Mouse (Mus musculus): ENCODE data around the gene Klri1. TPM values are rescaled to one million over a fixed set of nuclear protein-coding genes. Genes with fewer than 3 reads are reported as not detected.

Gene Klri1
- not detected in 2 replicates for polyA plus RNA-seq (2014; fragmentation: Nextera tagmentation; extraction: Ambion mirVana)

GRCm38 (mm10) chr6:129717032-129717431 lies at the start of gene Klri1:
Gene Klri1 (minus strand): TSS chr6:129717132.
- H3K36me3 ChIP-seq (ENCODE audit: control insufficient read depth, insufficient read depth, low read length) = no peaks in the 10 kb centered on the region
- no peak within 1 kb of the TSS for H3K4me3 ChIP-seq (ENCODE audit: low read depth, low read length)
- H3K9me3 ChIP-seq (ENCODE audit: control insufficient read depth, low read depth, low read length) = no peaks in the 10 kb centered on the region
- H3K4me1 ChIP-seq (ENCODE audit: control insufficient read depth, insufficient read depth, low read length) = no peaks in the 10 kb centered on the region
- H3K4me2 ChIP-seq (replicated peaks; ENCODE audit: low read depth, low read length) = no peak within 1 kb of the TSS
- no peak within 1 kb of the TSS for H3K9ac ChIP-seq (replicated peaks; ENCODE audit: low read depth, low read length)
- H3K27ac ChIP-seq (ENCODE audit: low read length) = no peak within 1 kb of the TSS
- H3K27me3 ChIP-seq (ENCODE audit: control insufficient read depth, insufficient read depth, low read length) = no peaks in the 10 kb centered on the region
- no peak for ATAC-seq (ENCODE audit: insufficient number of reproducible peaks, insufficient read depth, low FRiP score, low read depth)
- 82% methylated on average over 4 of the region's 4 CpGs for WGBS

GRCm38 (mm10) chr6:129747654-129748032 lies 30.7 kb upstream of the Klri1 start:
- Histone ChIP-seq H3K4me1 (ENCODE audit: control insufficient read depth, insufficient read depth, low read length) (no peaks in the 10 kb centered on the region), H3K27me3 (ENCODE audit: control insufficient read depth, insufficient read depth, low read length) (no peaks in the 10 kb centered on the region), H3K4me2 (replicated peaks; ENCODE audit: low read depth, low read length) (no peak overlapping the region), H3K4me3 (ENCODE audit: low read depth, low read length) (no peak overlapping the region), H3K9me3 (ENCODE audit: control insufficient read depth, low read depth, low read length) (no peaks in the 10 kb centered on the region), H3K9ac (replicated peaks; ENCODE audit: low read depth, low read length) (no peak overlapping the region), H3K27ac (ENCODE audit: low read length) (no peak overlapping the region), H3K36me3 (ENCODE audit: control insufficient read depth, insufficient read depth, low read length) (no peaks in the 10 kb centered on the region)
- whole genome bisulfite sequencing = 75% methylated on average over 3 of the region's 3 CpGs
- ATAC-seq (ENCODE audit: insufficient number of reproducible peaks, insufficient read depth, low FRiP score, low read depth) = no peak

DNA sequence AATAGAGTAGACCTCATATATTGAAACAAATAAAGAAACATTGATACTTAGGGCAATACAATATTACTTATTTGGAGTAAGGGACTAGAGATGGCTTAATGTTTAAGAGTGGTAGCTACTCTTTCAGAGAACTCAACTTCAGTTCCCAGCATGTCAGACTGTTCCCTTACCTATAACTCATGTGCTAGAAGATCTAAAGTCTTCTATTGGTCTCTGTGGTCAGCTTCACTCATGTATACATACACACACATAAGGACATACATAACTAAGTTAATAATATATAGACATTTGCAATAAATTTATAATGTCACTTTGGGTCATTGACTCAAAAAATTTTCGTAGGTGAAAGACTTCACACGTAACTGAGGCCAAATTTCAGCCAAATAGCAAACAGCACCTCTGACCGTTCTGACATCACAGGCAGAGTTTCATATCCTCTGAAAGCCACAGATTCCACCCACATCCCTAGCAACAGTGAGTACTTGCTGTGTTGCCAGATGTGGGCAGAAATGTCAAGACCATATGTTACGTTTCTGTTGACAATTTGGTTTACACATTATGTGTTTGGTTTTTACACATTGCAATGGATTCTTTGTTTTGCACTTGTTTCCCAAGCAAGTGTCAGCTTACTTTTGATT lies 30.2 kb upstream of the Klri1 start:
- H3K27me3 ChIP-seq (ENCODE audit: control insufficient read depth, insufficient read depth, low read length) = no peaks in the 10 kb centered on the region
- no peaks in the 10 kb centered on the region for H3K4me1 ChIP-seq (ENCODE audit: control insufficient read depth, insufficient read depth, low read length)
- no peak for ATAC-seq (ENCODE audit: insufficient number of reproducible peaks, insufficient read depth, low FRiP score, low read depth)
- no peak overlapping the region for H3K9ac ChIP-seq (replicated peaks; ENCODE audit: low read depth, low read length)
- H3K27ac ChIP-seq (ENCODE audit: low read length) = no peak overlapping the region
- no peak overlapping the region for H3K4me3 ChIP-seq (ENCODE audit: low read depth, low read length)
- no peak overlapping the region for H3K4me2 ChIP-seq (replicated peaks; ENCODE audit: low read depth, low read length)
- no peaks in the 10 kb centered on the region for H3K9me3 ChIP-seq (ENCODE audit: control insufficient read depth, low read depth, low read length)
- WGBS = 85% methylated on average over 4 of the region's 4 CpGs
- no peaks in the 10 kb centered on the region for H3K36me3 ChIP-seq (ENCODE audit: control insufficient read depth, insufficient read depth, low read length)

GRCm38 (mm10) chr6:129746151-129746550 lies 29.2 kb upstream of the Klri1 start:
- Histone ChIP-seq H3K4me3 (ENCODE audit: low read depth, low read length) (no peak overlapping the region), H3K4me1 (ENCODE audit: control insufficient read depth, insufficient read depth, low read length) (no peaks in the 10 kb centered on the region), H3K9ac (replicated peaks; ENCODE audit: low read depth, low read length) (no peak overlapping the region), H3K27me3 (ENCODE audit: control insufficient read depth, insufficient read depth, low read length) (no peaks in the 10 kb centered on the region), H3K9me3 (ENCODE audit: control insufficient read depth, low read depth, low read length) (no peaks in the 10 kb centered on the region), H3K36me3 (ENCODE audit: control insufficient read depth, insufficient read depth, low read length) (no peaks in the 10 kb centered on the region), H3K27ac (ENCODE audit: low read length) (no peak overlapping the region), H3K4me2 (replicated peaks; ENCODE audit: low read depth, low read length) (no peak overlapping the region)
- ATAC-seq (ENCODE audit: insufficient number of reproducible peaks, insufficient read depth, low FRiP score, low read depth) = no peak
- WGBS = 63% methylated on average over 3 of the region's 3 CpGs

GRCm38 (mm10) chr6:129740069-129740721 lies 23.3 kb upstream of the Klri1 start, which contains the start of gene Klri2:
Gene Klri2 (minus strand): TSS chr6:129740484.
- Histone ChIP-seq H3K36me3 (ENCODE audit: control insufficient read depth, insufficient read depth, low read length) (no peaks in the 10 kb centered on the region), H3K27ac (ENCODE audit: low read length) (no peak within 1 kb of the TSS), H3K4me3 (ENCODE audit: low read depth, low read length) (no peak within 1 kb of the TSS), H3K9ac (replicated peaks; ENCODE audit: low read depth, low read length) (no peak within 1 kb of the TSS), H3K4me1 (ENCODE audit: control insufficient read depth, insufficient read depth, low read length) (no peaks in the 10 kb centered on the region), H3K4me2 (replicated peaks; ENCODE audit: low read depth, low read length) (no peak within 1 kb of the TSS), H3K9me3 (ENCODE audit: control insufficient read depth, low read depth, low read length) (no peaks in the 10 kb centered on the region), H3K27me3 (ENCODE audit: control insufficient read depth, insufficient read depth, low read length) (no peaks in the 10 kb centered on the region)
- WGBS = 76% methylated on average over 2 of the region's 2 CpGs
- ATAC-seq (ENCODE audit: insufficient number of reproducible peaks, insufficient read depth, low FRiP score, low read depth) = no peak

DNA sequence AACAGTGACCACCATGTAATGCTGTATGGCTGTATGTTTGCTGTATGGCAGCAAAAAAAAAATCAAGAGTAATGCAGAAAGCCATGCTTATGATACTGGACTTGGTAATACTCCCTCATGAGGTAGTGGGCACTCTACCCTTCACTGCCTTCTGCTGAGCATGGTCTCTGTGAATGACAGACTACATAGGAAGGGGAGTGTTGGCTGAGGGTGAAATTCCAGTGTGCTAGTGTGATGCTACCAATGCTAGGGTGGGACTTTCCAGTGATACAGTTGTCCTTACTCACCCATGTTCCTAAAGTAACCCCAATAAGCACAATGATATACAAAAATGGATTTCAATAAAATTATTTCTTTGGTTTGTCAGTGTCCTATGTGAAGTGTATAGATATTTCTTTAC lies 19.5 kb upstream of the Klri1 start:
- Histone ChIP-seq H3K36me3 (ENCODE audit: control insufficient read depth, insufficient read depth, low read length) (no peaks in the 10 kb centered on the region), H3K9me3 (ENCODE audit: control insufficient read depth, low read depth, low read length) (no peaks in the 10 kb centered on the region), H3K4me2 (replicated peaks; ENCODE audit: low read depth, low read length) (no peak overlapping the region), H3K27me3 (ENCODE audit: control insufficient read depth, insufficient read depth, low read length) (no peaks in the 10 kb centered on the region), H3K4me3 (ENCODE audit: low read depth, low read length) (no peak overlapping the region), H3K4me1 (ENCODE audit: control insufficient read depth, insufficient read depth, low read length) (no peaks in the 10 kb centered on the region), H3K9ac (replicated peaks; ENCODE audit: low read depth, low read length) (no peak overlapping the region), H3K27ac (ENCODE audit: low read length) (no peak overlapping the region)
- ATAC-seq (ENCODE audit: insufficient number of reproducible peaks, insufficient read depth, low FRiP score, low read depth) = no peak

GRCm38 (mm10) chr6:129727237-129727636 lies 10.3 kb upstream of the Klri1 start:
- H3K9me3 ChIP-seq (ENCODE audit: control insufficient read depth, low read depth, low read length) = no peaks in the 10 kb centered on the region
- H3K4me2 ChIP-seq (replicated peaks; ENCODE audit: low read depth, low read length) = no peak overlapping the region
- H3K9ac ChIP-seq (replicated peaks; ENCODE audit: low read depth, low read length) = no peak overlapping the region
- no peak overlapping the region for H3K27ac ChIP-seq (ENCODE audit: low read length)
- H3K36me3 ChIP-seq (ENCODE audit: control insufficient read depth, insufficient read depth, low read length) = no peaks in the 10 kb centered on the region
- WGBS = 88% methylated on average over 1 of the region's 1 CpGs
- no peak overlapping the region for H3K4me3 ChIP-seq (ENCODE audit: low read depth, low read length)
- ATAC-seq (ENCODE audit: insufficient number of reproducible peaks, insufficient read depth, low FRiP score, low read depth) = no peak
- H3K4me1 ChIP-seq (ENCODE audit: control insufficient read depth, insufficient read depth, low read length) = no peaks in the 10 kb centered on the region
- no peaks in the 10 kb centered on the region for H3K27me3 ChIP-seq (ENCODE audit: control insufficient read depth, insufficient read depth, low read length)

GRCm38 (mm10) chr6:129721390-129721789 lies 4.5 kb upstream of the Klri1 start:
- ATAC-seq (ENCODE audit: insufficient number of reproducible peaks, insufficient read depth, low FRiP score, low read depth) = no peak
- H3K36me3 ChIP-seq (ENCODE audit: control insufficient read depth, insufficient read depth, low read length) = no peaks in the 10 kb centered on the region
- no peaks in the 10 kb centered on the region for H3K27me3 ChIP-seq (ENCODE audit: control insufficient read depth, insufficient read depth, low read length)
- no peaks in the 10 kb centered on the region for H3K9me3 ChIP-seq (ENCODE audit: control insufficient read depth, low read depth, low read length)
- no peak overlapping the region for H3K27ac ChIP-seq (ENCODE audit: low read length)
- 60% methylated on average over 1 of the region's 1 CpGs for WGBS
- no peak overlapping the region for H3K4me3 ChIP-seq (ENCODE audit: low read depth, low read length)
- no peaks in the 10 kb centered on the region for H3K4me1 ChIP-seq (ENCODE audit: control insufficient read depth, insufficient read depth, low read length)
- H3K4me2 ChIP-seq (replicated peaks; ENCODE audit: low read depth, low read length) = no peak overlapping the region
- no peak overlapping the region for H3K9ac ChIP-seq (replicated peaks; ENCODE audit: low read depth, low read length)

DNA sequence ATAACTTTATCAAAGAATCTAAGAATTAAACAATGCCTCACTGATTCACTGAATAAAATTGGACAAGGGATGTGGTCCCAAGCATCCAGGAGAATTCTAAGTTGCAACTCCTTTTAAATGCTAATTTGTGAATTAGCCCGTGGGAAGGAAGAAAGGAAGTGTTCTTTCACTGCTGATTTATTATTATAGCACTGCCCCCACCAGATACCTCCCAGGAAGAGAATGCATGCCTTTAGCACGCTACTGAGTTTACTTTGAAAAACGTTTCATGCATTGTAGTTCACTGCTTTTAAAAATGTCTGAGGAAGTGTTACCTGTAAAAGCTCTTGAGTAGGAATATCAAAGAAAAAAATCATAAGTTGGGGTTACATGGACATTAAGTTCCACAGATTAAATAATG lies 3.6 kb upstream of the Klri1 start:
- Histone ChIP-seq H3K27me3 (ENCODE audit: control insufficient read depth, insufficient read depth, low read length) (no peaks in the 10 kb centered on the region), H3K9me3 (ENCODE audit: control insufficient read depth, low read depth, low read length) (no peaks in the 10 kb centered on the region), H3K9ac (replicated peaks; ENCODE audit: low read depth, low read length) (no peak overlapping the region), H3K27ac (ENCODE audit: low read length) (no peak overlapping the region), H3K4me3 (ENCODE audit: low read depth, low read length) (no peak overlapping the region), H3K4me1 (ENCODE audit: control insufficient read depth, insufficient read depth, low read length) (no peaks in the 10 kb centered on the region), H3K36me3 (ENCODE audit: control insufficient read depth, insufficient read depth, low read length) (no peaks in the 10 kb centered on the region), H3K4me2 (replicated peaks; ENCODE audit: low read depth, low read length) (no peak overlapping the region)
- WGBS = 15% methylated on average over 3 of the region's 3 CpGs
- ATAC-seq (ENCODE audit: insufficient number of reproducible peaks, insufficient read depth, low FRiP score, low read depth) = no peak
